Mouse (Mus musculus) heart, adult 2 months (tissue): ENCODE data around the gene Clrn3. TPM values are rescaled to one million over a fixed set of nuclear protein-coding genes. Genes with fewer than 3 reads are reported as not detected.

Experiments
- DNase-seq, 2 experiments: peaks; one replicate each; pipeline ENCODE4 v3.0.0; 2021
- H3K27ac ChIP-seq: fragments of 200-600 bp; 2 replicates; pipeline ENCODE4 v1.8.1; 2022
- H3K27me3 ChIP-seq: fragments of 200-500 bp; 2 replicates; pipeline ENCODE4 v1.6.1; 2012; ENCODE audit warnings: mild to moderate bottlenecking, low read length, inconsistent platforms, mixed read lengths; ENCODE audit not compliant: control insufficient read depth, insufficient read depth
- H3K36me3 ChIP-seq: fragments of 200-500 bp; 2 replicates; pipeline ENCODE4 v1.6.1; 2012; ENCODE audit warnings: low read length, inconsistent platforms; ENCODE audit not compliant: control insufficient read depth, insufficient read depth
- H3K4me1 ChIP-seq: fragments of 200-500 bp; 2 replicates; pipeline ENCODE4 v1.6.1; 2011; ENCODE audit warnings: low read length; ENCODE audit not compliant: control insufficient read depth, insufficient read depth
- H3K4me3 ChIP-seq: fragments of 200-600 bp; 2 replicates; pipeline ENCODE4 v1.8.1; 2022
- H3K79me2 ChIP-seq: fragments of 200-500 bp; replicated peaks from 2 replicates; pipeline ENCODE4 v1.6.1; 2012; ENCODE audit warnings: mild to moderate bottlenecking, inconsistent platforms, low read length, moderate library complexity, mixed read lengths; ENCODE audit not compliant: control insufficient read depth, insufficient read depth
- H3K9ac ChIP-seq: fragments of 200-500 bp; 2 replicates; pipeline ENCODE4 v1.6.1; 2012; ENCODE audit warnings: low read depth, mild to moderate bottlenecking, control low read depth, inconsistent platforms, low read length, mixed read lengths
- CTCF ChIP-seq: fragments of 200-600 bp; IDR thresholded peaks from 2 replicates; pipeline ENCODE4 v1.8.1; 2022; ENCODE audit warnings: antibody characterized with exemption, mild to moderate bottlenecking, moderate library complexity
- EP300 ChIP-seq: fragments of 200-500 bp; IDR thresholded peaks from 2 replicates; pipeline ENCODE4 v1.6.1; 2011; ENCODE audit warnings: low read depth, low read length, control low read depth; ENCODE audit not compliant: insufficient read depth
- POLR2A ChIP-seq: fragments of 200-500 bp; IDR thresholded peaks from 2 replicates; pipeline ENCODE4 v1.6.1; 2011; ENCODE audit warnings: mild to moderate bottlenecking, low read depth, low read length, control low read depth; ENCODE audit not compliant: insufficient read depth
- WGBS: fragments of 180-500 bp; shearing (Covaris S2); methylation state at CpG from one replicate; pipeline ENCODE4 v1.1.7; 2018; 5-methylcytosine and 5-hydroxymethylcytosine counted together
- intact Hi-C: fragments of 180-260 bp; cut with DNase I; formaldehyde crosslinking; loops from one replicate; pipeline ENCODE4 v1.15.1; 2025
- polyA plus RNA-seq: library from polyadenylated mRNA; depleted of rRNA; stranded (reverse); fragments of >200 nt; gene quantifications from 2 replicates; pipeline ENCODE4 v1.2.3, GENCODE M21; 2012
- total RNA-seq, 2 experiments: library from RNA; stranded (reverse); gene quantifications; 2 replicates each; pipeline ENCODE4 v1.2.3; 2021

Gene Clrn3
- total and polyA plus RNA-seq, 3 experiments = not detected

- no peaks in the 10 kb centered on the region for H3K27me3 ChIP-seq
- no peak overlapping the region for H3K27ac ChIP-seq
- DNase-seq = no peak
- no peaks in the 10 kb centered on the region for H3K36me3 ChIP-seq
- H3K4me1 ChIP-seq = peaks cover 2% of the 10 kb centered on the region
- intact Hi-C loops = no loop called here
- no peak overlapping the region for H3K9ac ChIP-seq
- H3K79me2 ChIP-seq = no peaks in the 10 kb centered on the region
- no peak for TF ChIP-seq EP300
- no peak for TF ChIP-seq CTCF
- TF ChIP-seq POLR2A = no peak
- no peak overlapping the region for H3K4me3 ChIP-seq
- WGBS = 60% methylated on average over 15 of the region's 15 CpGs
Observed at GRCm38 (mm10) chr7:135521755-135522512, 6.5 kb downstream of the Clrn3 start.

DNA sequence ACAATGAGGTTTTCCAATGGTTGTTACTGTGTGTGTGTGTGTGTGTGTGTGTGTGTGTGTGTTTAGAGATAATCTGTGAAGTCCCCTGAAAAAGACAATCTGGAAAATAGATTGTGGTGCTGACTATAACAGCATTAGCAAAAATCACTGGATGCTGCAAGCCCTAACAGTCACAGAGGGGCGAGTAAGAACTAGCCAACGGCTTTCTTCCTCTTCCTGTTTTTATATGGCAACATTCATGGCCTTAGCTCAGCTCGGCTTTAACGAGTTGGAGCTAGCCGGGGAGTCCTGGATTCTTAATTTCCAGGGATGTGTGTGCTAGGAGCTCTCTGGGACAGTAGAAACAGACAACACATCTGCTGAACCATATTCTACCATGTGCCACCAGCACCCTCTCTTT, 8.2 kb downstream of the Clrn3 start:
- WGBS = 32% methylated on average over 5 of the region's 5 CpGs
- no peaks in the 10 kb centered on the region for H3K27me3 ChIP-seq
- TF ChIP-seq CTCF = no peak
- H3K36me3 ChIP-seq = no peaks in the 10 kb centered on the region
- no peak overlapping the region for H3K9ac ChIP-seq
- intact Hi-C loops = no loop called here
- no peaks in the 10 kb centered on the region for H3K79me2 ChIP-seq
- H3K27ac ChIP-seq = no peak overlapping the region
- no peak for DNase-seq
- H3K4me1 ChIP-seq = peaks cover 2% of the 10 kb centered on the region
- no peak overlapping the region for H3K4me3 ChIP-seq

DNA sequence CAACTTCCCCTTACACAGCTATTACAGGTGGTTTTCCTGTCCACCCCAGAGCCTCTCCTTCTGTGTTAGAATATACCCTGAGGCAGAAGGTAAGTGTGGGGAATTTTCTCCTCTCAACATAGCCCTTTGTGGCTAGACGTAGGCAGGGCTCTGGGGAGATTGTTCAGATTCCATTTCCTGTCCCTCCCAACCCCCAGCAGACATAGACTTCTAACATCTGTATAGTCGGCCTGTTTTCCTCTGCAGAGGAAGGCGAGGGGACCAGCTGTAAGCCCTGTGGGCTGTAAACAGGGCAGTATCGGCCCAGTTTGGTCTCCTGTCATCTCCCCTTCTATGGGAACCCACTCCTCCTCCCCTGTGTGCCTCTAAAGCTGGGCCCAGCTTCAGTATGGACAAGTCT, 11.3 kb downstream of the Clrn3 start:
- intact Hi-C loops = no loop called here
- WGBS = 36% methylated on average over 4 of the region's 4 CpGs
- H3K27ac ChIP-seq = no peak overlapping the region

GRCm38 (mm10) chr7:135511723-135512122, 16.7 kb downstream of the Clrn3 start:
- Histone ChIP-seq H3K4me3 (no peak overlapping the region), H3K27me3 (no peaks in the 10 kb centered on the region), H3K79me2 (no peaks in the 10 kb centered on the region), H3K9ac (no peak overlapping the region), H3K4me1 (no peaks in the 10 kb centered on the region), H3K27ac (no peak overlapping the region), H3K36me3 (no peaks in the 10 kb centered on the region)
- no peak for DNase-seq
- intact Hi-C loops = no loop called here
- no peak for TF ChIP-seq POLR2A
- no peak for TF ChIP-seq CTCF
- no peak for TF ChIP-seq EP300
- 74% methylated on average over 3 of the region's 3 CpGs for WGBS

More for the DNA sequence above, 11.3 kb downstream of the Clrn3 start:
- Histone ChIP-seq H3K4me3 (no peak overlapping the region), H3K79me2 (no peaks in the 10 kb centered on the region), H3K36me3 (no peaks in the 10 kb centered on the region), H3K9ac (no peak overlapping the region), H3K4me1 (peaks cover 2% of the 10 kb centered on the region), H3K27me3 (no peaks in the 10 kb centered on the region)
- TF ChIP-seq POLR2A = no peak
- TF ChIP-seq EP300 = no peak
- TF ChIP-seq CTCF = no peak
- DNase-seq = no peak

DNA sequence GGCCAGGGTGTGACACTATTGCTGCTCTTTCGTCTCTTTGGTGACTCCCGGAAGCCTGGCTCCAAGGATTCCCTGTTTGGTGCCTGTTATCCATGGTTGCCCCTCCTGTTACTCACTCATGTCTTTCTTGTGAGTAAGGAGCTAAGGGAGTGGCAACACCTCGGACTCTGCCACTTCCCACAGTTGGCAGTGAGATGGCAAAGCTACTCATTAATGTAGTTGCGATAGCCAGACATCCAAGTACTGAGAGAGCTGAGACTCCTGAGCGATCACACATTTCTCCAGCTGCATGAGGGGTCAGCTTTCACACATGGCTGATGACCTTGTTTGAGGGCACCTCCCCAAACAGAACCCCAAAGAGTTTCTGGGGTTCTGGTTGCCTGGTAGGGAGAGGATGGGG, 18.0 kb downstream of the Clrn3 start:
- TF ChIP-seq EP300 (no peak), CTCF (no peak), POLR2A (no peak)
- intact Hi-C loops = no loop called here

GRCm38 (mm10) chr7:135509272-135509671, 19.2 kb downstream of the Clrn3 start:
- H3K4me1 ChIP-seq = no peaks in the 10 kb centered on the region
- H3K36me3 ChIP-seq = no peaks in the 10 kb centered on the region
- 77% methylated on average over 3 of the region's 3 CpGs for WGBS
- TF ChIP-seq POLR2A = no peak
- TF ChIP-seq CTCF = no peak
- TF ChIP-seq EP300 = no peak
- H3K27me3 ChIP-seq = no peaks in the 10 kb centered on the region
- DNase-seq = no peak
- no peaks in the 10 kb centered on the region for H3K79me2 ChIP-seq
- no peak overlapping the region for H3K9ac ChIP-seq
- H3K27ac ChIP-seq = no peak overlapping the region
- intact Hi-C loops = no loop called here
- H3K4me3 ChIP-seq = no peak overlapping the region

More for the DNA sequence above, 18.0 kb downstream of the Clrn3 start:
- DNase-seq = no peak
- Histone ChIP-seq H3K36me3 (no peaks in the 10 kb centered on the region), H3K4me1 (no peaks in the 10 kb centered on the region), H3K9ac (no peak overlapping the region), H3K27me3 (no peaks in the 10 kb centered on the region), H3K27ac (no peak overlapping the region), H3K79me2 (no peaks in the 10 kb centered on the region), H3K4me3 (no peak overlapping the region)
- WGBS = 79% methylated on average over 5 of the region's 5 CpGs
